Mouse (Mus musculus): ENCODE data around the gene Fgd6. TPM values are rescaled to one million over a fixed set of nuclear protein-coding genes. Genes with fewer than 3 reads are reported as not detected.

The Fgd6 gene
- polyA plus RNA-seq, 1 experiment: 5.4 TPM

DNA sequence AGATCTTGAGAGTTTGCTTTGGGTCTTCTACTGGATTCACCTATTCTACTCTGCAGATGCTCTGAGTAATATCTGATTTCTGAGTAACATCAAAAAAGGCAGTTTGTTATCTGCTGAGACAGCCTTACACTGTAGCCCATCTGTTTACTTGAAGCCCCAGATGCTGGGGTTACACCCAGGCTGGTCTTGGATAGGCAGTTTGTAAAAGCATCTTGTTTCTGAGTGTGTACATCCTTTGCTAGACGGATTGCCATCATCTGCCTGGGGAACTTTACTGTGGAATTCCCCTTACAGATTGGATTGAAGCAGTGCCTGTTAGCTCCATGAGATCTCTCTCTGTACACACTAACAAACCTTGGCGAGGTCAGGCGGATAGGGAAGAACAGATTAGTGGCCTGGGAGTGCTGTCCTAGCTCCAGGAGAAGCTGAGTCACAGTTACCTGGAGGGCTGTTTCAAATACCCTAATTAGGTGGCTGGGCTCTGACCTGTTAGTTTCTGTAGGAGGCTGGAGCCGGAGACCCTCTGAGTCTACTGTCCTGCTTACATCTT lies 37.2 kb downstream of the Fgd6 start:
- DNase-seq (ENCODE audit: low read depth): no peak

DNA sequence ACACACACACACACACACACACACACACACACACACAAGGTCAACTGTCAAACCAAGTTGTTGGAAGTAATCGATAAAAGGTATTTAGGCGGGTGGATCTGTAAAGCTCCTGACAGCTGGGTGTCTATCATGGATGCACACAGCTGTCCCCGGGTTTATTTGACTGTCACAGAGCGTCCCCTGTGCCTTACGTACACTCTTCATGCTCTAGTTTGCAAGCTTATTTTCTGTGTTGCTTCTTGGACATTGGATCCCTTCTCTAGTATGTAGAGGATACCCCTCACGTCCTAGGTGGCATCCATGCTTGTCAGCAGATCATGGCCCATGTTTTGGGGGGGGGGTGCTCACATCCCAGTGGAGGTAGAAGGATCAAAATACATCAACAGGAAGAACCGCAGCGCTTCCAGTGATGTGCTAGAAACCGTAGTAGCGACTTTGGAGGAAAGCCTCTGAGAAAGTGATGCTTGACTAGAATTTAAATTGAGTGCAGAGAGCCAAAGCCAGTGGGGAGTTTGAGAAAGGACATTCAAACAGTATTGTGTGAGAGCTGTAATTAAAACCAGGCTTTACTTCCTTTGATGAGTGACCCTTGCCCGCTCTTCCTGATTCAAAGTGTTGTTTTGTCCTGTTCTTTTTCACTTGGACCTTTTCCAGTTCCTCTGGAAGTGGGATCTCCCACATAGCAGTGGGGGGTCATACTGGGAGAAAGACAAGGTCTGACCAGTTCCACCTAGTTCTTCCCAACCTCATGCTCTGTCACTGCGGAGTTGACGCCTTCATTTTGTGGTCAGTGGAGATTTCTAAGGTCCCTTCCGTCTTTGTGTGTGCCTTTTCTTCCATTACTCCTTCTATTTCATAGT lies 41.4 kb downstream of the Fgd6 start:
- TF ChIP-seq POLR2A (IDR thresholded peaks at IDR 0.05; ENCODE audit: borderline replicate concordance, extremely low read depth, insufficient read depth, insufficient read length, poor library complexity, severe bottlenecking) (no peak), CTCF (IDR thresholded peaks at IDR 0.05; ENCODE audit: borderline replicate concordance, extremely low read depth, insufficient read depth, insufficient read length) (no peak)
- DNase-seq (ENCODE audit: low read depth): peak; percentile 68

More for the DNA sequence above, 37.2 kb downstream of the Fgd6 start:
- TF ChIP-seq CTCF (IDR thresholded peaks at IDR 0.05; ENCODE audit: borderline replicate concordance, extremely low read depth, insufficient read depth, insufficient read length) (no peak), POLR2A (IDR thresholded peaks at IDR 0.05; ENCODE audit: borderline replicate concordance, extremely low read depth, insufficient read depth, insufficient read length, poor library complexity, severe bottlenecking) (no peak)

DNA sequence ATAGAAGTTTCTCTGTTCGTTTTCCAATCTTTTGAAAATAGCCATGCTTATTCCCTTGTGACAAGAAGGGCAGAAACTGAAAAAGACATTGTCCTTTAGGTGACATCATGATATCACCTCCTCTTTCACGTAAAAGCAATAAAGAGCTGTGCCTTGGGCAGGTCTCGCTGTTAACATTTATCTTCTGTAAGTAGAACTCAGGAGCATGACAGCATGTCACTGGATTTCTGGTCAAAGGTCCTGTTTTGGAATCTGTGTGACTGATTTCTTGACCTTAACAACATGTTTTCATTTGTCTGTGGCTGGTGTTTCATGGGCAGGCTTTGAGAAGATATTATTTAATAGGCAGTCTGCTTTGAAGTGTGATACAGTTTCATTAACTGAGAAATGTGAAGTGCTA lies 44.9 kb downstream of the Fgd6 start:
- DNase-seq (ENCODE audit: low read depth): no peak
- TF ChIP-seq POLR2A (IDR thresholded peaks at IDR 0.05; ENCODE audit: borderline replicate concordance, extremely low read depth, insufficient read depth, insufficient read length, poor library complexity, severe bottlenecking): no peak
- TF ChIP-seq CTCF (IDR thresholded peaks at IDR 0.05; ENCODE audit: borderline replicate concordance, extremely low read depth, insufficient read depth, insufficient read length): no peak

DNA sequence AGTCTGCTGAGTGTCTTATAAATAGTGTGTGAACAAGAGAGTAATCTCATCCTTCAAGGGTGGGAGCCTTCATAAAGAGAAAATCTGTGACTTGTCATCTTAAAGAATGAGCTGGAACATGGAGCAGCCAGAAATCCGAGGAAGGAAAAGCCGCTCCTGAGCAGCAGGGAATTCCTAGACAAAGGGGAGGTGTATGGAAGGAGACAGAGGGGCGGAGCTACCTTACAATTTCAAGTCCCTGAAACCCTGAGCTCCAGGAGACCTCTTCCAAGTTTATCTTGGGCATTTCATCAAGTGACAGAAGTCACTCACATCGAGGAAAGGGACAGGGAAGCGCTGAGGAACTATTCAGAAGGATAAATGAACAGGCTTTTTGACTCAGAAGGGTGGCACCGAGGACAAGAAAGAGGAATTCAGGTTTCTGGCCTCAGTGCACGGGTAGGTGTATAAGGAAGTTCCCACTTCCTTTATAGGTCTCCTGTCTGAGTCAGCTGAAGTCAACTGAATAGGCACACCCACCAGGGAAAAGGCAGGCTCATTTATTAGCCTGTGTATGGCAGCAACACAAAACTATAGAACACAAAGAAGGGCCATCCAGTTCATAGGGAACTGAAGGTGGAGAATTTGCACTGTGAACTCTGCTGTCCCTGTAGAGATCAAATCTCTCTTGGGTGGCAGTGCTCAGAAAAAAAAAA lies 46.4 kb downstream of the Fgd6 start:
- TF ChIP-seq CTCF (IDR thresholded peaks at IDR 0.05; ENCODE audit: borderline replicate concordance, extremely low read depth, insufficient read depth, insufficient read length): no peak
- no peak for TF ChIP-seq POLR2A (IDR thresholded peaks at IDR 0.05; ENCODE audit: borderline replicate concordance, extremely low read depth, insufficient read depth, insufficient read length, poor library complexity, severe bottlenecking)
- no peak for DNase-seq (ENCODE audit: low read depth)

DNA sequence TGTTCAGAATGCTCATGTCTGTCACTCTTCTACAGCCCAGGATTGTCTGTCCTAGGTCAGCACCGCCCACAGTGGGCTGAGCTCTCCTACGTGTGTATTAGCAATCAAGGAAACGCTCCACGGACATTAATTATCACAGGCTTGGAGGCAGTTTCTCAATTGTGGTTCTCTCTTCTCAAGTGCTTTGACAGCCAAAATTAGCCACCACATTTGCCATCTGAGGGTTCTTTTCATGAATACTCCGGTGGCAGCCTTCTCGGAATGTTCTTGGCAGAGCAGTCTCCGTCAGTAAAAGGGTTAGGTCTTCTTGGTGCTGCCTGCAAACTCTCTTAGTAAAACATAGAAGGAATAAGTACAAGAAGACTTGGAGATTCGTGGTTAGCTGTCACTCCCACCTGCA lies 50.5 kb downstream of the Fgd6 start:
- TF ChIP-seq POLR2A (IDR thresholded peaks at IDR 0.05; ENCODE audit: borderline replicate concordance, extremely low read depth, insufficient read depth, insufficient read length, poor library complexity, severe bottlenecking) (no peak), CTCF (IDR thresholded peaks at IDR 0.05; ENCODE audit: borderline replicate concordance, extremely low read depth, insufficient read depth, insufficient read length) (no peak)
- DNase-seq (ENCODE audit: low read depth): peak; percentile 40

DNA sequence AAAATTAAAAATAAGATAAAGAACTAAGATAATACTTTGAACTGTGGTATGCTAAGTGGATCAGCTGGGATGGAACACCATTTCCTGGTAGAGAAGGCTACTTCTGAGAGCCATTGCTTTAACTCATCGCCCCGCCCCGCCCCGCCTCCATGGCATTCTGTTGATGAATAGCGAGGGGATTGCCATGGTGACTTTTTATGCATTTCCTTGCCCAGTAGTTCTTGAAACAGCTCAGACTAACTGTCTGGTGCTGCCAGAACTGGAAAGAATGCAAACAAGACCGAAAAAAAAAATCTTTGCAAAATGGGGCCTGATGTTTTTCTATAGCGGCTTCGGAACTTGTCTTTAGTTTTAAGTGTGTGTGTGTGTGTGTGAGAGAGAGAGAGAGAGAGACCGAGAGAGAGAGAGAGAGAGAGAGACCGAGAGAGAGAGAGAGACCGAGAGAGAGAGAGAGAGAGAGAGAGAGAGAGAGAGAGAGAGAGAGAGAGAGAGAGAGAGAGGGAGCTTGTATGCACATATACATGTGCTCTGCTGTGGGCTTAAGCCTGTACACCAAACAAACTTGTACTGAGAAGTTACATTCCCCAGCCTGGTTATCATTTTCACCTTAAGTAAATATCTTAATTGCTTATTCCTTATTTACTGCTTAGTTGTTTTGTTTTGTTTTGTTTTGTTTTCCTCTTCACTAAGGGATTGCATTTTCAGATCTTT lies 51.7 kb downstream of the Fgd6 start:
- DNase-seq (ENCODE audit: low read depth): peak; percentile 87
- TF ChIP-seq CTCF (IDR thresholded peaks at IDR 0.05; ENCODE audit: borderline replicate concordance, extremely low read depth, insufficient read depth, insufficient read length) (no peak), POLR2A (IDR thresholded peaks at IDR 0.05; ENCODE audit: borderline replicate concordance, extremely low read depth, insufficient read depth, insufficient read length, poor library complexity, severe bottlenecking) (no peak)

DNA sequence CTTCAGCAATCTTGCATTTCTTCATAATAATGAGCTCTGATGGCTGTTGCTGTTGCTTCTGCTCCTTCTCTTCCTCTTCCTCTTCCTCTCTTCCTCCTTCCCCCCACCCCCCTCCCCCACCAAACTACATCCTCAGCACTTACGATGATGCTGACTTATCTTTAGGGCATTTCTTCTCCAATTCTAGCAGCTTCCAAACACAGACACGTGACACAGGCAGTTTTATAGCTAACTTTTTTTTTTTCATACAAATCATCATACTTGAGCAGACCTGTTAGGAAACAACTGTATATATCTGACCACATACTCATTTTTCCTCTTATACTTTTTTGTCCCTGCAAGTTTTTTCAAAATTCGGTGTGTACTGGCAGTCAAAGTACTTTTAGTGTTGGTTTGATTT lies 54.2 kb downstream of the Fgd6 start:
- no peak for DNase-seq (ENCODE audit: low read depth)
- TF ChIP-seq CTCF (IDR thresholded peaks at IDR 0.05; ENCODE audit: borderline replicate concordance, extremely low read depth, insufficient read depth, insufficient read length) (no peak), POLR2A (IDR thresholded peaks at IDR 0.05; ENCODE audit: borderline replicate concordance, extremely low read depth, insufficient read depth, insufficient read length, poor library complexity, severe bottlenecking) (no peak)

DNA sequence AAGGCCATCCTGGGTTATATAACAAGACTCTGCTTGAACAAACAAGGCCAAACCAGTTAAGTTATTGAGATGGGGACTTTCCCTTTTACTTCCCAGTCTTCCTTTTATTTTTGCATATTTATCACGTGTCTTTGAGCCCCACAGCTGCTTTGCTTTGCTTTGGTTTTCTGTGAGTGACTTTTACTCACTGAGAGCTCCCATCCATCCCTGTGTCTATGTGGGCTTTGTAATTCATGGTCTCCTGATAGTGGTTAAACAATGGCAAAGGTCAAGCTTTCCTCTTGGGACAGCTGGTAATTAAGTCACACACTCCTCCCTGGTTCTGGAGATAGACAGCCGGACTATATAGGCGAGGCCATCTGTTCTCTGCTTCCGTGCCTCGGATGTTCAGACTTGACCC lies 57.7 kb downstream of the Fgd6 start:
- TF ChIP-seq CTCF (IDR thresholded peaks at IDR 0.05; ENCODE audit: borderline replicate concordance, extremely low read depth, insufficient read depth, insufficient read length): no peak
- TF ChIP-seq POLR2A (IDR thresholded peaks at IDR 0.05; ENCODE audit: borderline replicate concordance, extremely low read depth, insufficient read depth, insufficient read length, poor library complexity, severe bottlenecking): no peak
- no peak for DNase-seq (ENCODE audit: low read depth)

DNA sequence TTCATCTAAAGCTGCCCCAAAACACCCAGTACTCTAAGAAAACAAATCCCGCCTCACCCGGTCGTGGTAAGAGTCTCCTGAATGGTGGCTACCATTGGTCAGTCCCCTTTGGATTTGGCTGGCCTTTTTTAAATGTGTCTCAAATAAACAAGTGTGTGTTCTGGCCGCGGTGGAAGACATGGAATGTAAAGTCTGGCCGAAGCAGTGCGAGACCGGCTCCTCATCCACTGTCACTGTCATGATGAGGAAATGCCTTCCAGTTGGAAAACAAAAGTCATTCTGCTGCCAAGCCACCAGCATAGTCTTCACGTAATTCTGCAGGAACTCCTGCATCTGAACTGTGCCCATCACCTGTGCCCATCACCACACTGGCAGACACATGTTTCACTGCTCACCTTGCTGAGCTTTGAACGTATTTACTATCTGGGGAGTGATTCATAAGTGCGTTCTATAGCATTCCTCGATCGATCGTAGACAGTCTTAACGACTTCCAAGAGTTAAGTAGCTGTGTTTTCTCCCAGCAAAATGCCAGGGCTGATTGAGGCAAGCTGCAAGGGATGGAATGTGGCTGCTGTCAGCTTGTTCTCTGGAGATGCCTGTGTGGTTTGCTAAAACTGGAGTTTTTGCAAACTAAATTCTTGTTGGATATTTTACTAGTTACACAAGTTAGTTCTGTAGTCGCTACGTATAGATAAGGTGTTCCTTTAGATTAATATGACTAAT lies 60.1 kb downstream of the Fgd6 start:
- no peak for DNase-seq (ENCODE audit: low read depth)
- TF ChIP-seq CTCF (IDR thresholded peaks at IDR 0.05; ENCODE audit: borderline replicate concordance, extremely low read depth, insufficient read depth, insufficient read length) (no peak), POLR2A (IDR thresholded peaks at IDR 0.05; ENCODE audit: borderline replicate concordance, extremely low read depth, insufficient read depth, insufficient read length, poor library complexity, severe bottlenecking) (no peak)

DNA sequence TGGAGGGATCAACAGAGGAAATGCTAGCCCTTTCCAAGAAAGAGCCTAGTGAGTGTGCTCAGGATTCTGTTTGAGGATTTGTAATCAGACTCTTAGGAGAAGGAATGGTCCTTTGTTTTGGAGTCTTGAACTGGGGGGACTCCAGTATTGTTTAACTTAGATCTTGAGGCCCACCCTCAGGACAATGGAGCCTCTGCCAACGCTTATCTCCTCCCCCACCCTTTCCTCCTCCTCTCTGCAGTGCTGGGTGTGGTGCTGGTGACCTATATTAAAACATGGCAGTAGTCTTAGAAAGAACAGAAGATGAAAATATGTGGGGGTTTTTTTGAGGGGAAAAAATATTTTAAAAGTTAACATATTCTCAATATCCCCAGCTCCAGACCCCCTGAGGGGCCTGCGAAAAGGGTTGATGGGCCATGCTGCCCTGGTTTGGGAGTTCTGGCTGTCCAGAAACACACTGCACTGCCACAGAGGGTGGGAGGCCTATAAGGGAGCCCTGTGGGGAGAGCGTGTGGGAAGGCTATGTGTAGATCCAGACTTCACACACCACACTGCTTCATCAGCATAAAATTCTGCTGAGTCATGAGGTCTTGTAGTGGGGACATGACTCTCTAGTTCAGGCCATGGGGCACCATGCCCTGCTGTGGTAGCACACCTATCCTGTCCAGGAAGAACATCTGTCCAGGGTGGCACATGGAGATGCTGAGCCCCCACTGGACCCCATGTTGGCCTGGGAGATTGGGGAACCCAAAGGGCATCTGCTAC lies 61.5 kb downstream of the Fgd6 start:
- no peak for DNase-seq (ENCODE audit: low read depth)
- TF ChIP-seq POLR2A (IDR thresholded peaks at IDR 0.05; ENCODE audit: borderline replicate concordance, extremely low read depth, insufficient read depth, insufficient read length, poor library complexity, severe bottlenecking): no peak
- no peak for TF ChIP-seq CTCF (IDR thresholded peaks at IDR 0.05; ENCODE audit: borderline replicate concordance, extremely low read depth, insufficient read depth, insufficient read length)
